Mouse (Mus musculus): ENCODE measurements at regions not wholly inside any gene's neighbourhood (a gene's known extent, or its start where the extent isn't known, plus 50 kb on each side); places are given as distances from the start of the nearest gene placed in this dataset.
A peak's percentile ranks its signal among the peaks of the same experiment; 100 is the strongest.

GRCm38 (mm10) chr5:39557376-39558001 is 197.8 kb downstream of the Hs3st1 start:
- DNase-seq (ENCODE audit: low spot score in 2 of 2) = no peak

- no peak for DNase-seq (ENCODE audit: low spot score in 2 of 2)
Observed at GRCm38 (mm10) chr5:39537044-39537443, 218.2 kb downstream of the Hs3st1 start.

- no peak for DNase-seq (ENCODE audit: low spot score in 2 of 2)
Observed at GRCm38 (mm10) chr5:39536351-39536750, 218.9 kb downstream of the Hs3st1 start.

DNA sequence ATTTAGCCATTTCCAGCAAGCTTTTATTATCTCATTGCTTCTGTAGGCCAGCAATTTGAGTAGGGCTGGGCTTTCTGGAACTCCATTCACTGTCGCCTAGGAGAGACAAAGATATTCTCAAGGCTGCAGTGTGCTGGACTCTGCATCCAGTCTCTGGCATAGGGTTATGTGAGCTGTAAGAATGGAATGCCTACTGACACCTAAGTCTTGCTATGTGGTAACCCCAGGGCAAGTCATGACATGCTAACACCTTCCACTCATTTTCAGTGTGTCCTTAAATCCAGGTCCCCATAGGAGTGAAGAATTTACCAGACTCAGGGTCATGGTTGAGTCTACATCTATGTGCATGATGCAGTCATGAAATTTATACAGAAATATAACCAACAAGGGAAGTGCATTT is 245.0 kb downstream of the Hs3st1 start:
- no peak for DNase-seq (ENCODE audit: low spot score in 2 of 2)

DNA sequence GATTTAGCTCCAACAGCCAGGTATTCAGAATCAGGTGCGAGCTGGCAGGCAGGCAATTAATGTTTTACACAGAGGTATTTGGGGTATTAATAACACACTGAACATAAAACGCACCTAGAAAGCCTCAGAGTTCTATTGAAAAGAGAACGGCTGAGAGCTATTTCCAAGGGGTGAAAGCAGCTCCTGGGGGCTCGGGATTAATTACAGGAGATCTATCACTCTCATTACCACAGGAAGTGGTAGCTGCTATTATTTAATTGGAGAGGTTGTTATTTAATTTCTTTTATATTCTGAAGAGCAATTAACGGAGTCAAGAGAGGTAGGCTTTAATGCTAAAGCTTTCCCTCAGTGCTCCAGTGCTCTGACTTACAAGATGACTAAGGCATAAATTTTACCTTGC is 272.5 kb downstream of the Hs3st1 start:
- no peak for DNase-seq (ENCODE audit: low spot score in 2 of 2)

GRCm38 (mm10) chr5:39458116-39458525 is 297.2 kb downstream of the Hs3st1 start:
- DNase-seq (ENCODE audit: low spot score in 2 of 2) = no peak

GRCm38 (mm10) chr5:39453706-39454105 is 301.6 kb downstream of the Hs3st1 start:
- DNase-seq (ENCODE audit: low spot score in 2 of 2) = no peak

DNA sequence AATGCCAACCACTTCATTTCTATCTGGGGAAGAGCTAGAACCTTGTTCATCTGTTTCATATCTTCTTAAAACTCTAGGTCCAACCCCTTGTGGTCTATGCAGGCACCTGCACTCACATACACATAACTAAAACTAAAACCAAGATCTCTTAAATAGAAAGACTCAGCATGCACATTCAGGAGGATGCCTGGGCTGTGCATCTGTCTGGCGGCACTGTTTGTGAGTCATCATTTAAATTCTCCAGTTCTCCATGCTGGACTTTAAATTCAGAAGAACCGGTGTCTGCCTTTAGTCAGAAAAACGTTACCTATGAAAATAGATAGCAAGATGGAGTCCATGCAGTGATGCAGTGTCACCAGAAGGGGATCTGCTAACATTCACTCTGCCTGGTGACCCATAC is 314.5 kb downstream of the Hs3st1 start:
- no peak for DNase-seq (ENCODE audit: low spot score in 2 of 2)

DNA sequence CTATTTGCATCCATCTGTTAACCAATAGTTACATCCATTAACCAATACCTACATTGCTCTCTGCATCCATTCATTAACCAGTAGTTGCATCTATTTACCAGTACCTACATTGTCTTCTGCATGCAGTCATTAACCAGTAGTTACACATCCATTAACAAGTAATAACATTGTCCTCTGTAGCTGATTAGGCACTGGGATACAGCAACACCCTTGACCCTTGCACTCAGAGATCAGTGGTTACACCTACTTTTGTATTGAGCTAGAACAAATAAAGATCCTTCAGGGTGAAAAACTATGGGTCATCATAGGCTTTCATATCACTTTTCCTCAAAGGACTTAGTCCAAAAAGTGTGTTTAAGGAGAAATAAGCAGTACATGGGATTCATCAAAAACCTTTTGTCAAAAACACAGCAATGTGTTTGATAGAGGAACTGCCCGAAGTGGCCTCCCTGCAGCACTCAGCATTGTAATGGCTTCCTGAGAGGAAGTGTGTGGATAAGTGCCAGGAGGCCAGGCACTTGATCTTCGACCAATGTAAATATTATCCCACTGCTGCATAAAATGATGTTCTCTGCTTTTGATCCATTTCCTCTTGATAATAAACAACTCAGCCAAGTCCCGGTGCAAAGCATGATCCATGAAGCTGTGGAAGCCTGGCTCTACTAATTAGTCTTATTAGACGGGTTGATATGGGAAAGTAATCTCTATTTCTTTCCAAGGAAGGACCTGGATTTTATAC is 317.6 kb downstream of the Hs3st1 start:
- no peak for DNase-seq (ENCODE audit: low spot score in 2 of 2)

DNA sequence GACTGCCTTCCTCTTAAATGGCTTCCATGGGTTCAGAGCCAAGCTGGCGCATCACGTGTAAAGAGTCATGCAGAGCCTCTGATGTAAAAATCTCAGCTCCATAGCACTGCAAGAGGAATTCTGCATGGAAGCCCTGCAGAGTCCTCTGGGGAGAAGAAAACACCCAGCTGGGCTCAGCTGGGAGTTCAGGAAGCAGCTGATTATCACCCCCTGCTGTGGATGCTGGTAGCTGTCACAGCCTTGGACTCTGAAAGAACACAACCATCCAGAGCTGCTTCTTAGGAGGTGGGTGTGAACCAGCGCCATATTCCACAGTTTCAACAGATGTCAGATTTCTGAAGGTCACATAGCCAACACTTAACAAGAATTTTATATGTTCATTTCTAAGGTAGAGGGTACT is 329.2 kb downstream of the Hs3st1 start:
- DNase-seq (ENCODE audit: low spot score in 2 of 2) = no peak

DNA sequence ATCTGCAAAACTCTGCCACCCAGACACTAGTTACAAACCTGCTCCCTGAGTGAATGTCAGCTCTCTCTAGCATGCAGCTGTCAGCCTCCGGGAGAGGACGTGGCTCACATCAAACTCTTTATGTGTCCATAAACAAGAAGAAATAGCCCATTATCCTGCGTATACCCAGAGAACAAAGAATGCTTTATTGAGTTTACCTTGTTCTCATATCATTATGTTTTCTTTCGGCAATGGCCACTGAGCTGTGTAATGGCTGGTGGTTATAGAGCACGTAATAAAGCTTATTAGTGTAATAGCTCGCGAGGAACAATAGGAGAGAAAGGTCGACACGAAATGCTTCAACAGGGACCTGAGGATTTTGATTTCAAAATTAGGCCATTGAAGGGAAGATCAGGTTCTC is 331.6 kb downstream of the Hs3st1 start:
- DNase-seq (ENCODE audit: low spot score in 2 of 2) = no peak

DNA sequence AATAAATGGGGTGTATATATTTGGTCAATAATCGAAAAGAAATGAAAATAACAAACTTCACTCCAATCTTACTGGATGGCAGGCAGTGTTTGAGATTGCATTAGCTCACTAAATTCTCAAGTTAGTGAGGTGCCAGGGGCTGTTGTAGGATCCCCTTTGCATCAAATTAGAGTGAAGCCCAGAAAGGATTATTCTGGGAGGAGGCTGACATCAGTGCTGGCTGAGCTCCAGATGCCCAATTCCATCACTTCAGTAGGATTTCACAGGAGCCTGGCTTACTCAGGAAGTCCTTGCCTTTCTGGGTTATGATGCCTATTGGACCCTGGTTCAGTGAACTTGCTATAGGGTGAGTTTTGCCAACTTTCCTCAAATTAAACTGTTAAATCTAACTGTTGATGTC is 336.5 kb downstream of the Hs3st1 start:
- no peak for DNase-seq (ENCODE audit: low spot score in 2 of 2)

- no peak for DNase-seq (ENCODE audit: low spot score in 2 of 2)
Observed at GRCm38 (mm10) chr5:39417845-39418154, 337.5 kb downstream of the Hs3st1 start.

DNA sequence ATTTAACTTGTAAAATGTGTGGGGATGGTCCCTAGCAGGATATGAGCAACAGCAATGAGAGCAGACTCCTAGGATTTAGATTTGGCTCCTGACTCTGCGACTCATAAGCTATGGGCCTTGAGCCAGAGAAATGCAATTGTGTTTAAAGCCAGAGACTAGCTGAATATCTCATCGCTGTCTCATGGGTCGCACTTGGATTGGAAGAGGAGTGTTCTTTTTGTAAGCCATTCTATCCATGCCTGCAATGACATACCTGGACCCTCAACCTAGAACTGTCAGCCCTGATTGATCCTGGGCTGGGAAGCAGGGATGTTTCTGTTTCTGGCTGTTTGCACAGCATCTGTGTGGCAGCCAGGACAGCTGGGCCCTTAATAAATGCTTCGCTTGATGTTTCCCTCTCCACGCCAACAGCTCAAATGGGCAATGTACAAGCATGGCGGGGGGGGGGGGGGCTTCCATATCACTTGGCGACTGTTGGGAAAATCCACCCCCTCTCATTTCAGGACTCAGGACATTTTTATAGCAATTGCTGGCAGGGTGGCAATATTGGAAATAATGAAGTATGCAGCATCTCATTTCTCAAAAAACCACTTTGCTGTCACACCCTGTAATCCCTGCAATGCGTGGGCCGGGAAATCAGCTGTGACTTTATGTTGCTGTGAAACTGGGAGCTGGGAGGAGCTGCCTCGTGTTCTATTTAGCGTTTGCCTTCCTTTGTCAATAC is 338.0 kb downstream of the Hs3st1 start:
- peak; percentile 29 to 60 for DNase-seq (ENCODE audit: low spot score in 2 of 2)

DNA sequence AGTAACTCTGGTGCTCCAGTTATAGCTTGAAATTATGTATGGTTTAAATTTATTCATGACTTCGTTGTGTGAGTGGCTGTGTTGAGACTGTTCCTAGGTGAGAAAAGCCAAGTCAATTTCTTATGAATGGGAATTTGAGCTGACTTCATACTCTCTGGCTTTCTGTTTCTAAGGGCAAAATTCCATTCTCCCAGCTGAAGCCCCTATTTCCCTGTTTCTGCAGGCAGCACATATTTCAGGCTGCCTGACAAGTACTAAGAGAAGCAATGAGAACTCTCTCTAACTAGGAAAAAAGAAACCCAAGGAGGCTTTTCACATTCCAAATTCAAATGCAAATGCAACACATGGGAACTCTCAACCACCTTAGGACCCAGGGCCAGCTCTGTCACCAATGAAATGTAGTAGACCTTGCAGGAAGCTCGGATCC is 338.7 kb downstream of the Hs3st1 start:
- no peak for DNase-seq (ENCODE audit: low spot score in 2 of 2)

- DNase-seq (ENCODE audit: low spot score in 2 of 2) = no peak
Observed at GRCm38 (mm10) chr5:39412756-39413155, 342.5 kb downstream of the Hs3st1 start.

DNA sequence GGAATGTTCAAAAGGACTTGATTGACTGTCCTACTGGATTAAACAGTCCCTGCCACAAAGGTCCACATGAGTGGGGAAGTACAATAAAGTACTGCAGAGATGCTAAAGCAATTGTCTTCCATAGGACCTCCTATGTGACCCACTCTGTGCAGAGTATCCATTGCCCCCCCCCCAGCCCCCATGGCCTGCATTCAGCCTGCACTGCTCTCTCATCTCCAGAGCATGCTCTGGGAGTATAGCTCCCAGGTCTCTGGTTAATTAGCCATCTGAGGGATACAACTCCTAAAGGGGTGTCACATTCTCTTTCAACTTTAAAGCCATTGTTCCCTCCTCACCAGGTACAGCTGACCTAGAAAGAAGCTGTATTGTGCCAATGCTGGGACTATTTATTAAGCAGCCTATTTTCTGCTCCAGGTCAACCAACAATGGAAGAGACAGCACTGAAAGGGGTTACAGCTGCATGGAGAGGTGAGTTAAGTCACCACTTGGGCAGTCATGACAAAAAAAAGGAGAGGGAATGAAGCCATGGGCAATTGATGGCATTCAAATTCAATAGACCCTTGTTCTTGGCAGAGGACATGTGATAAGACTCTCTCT is 364.8 kb downstream of the Hs3st1 start:
- DNase-seq (ENCODE audit: low spot score in 2 of 2) = no peak

DNA sequence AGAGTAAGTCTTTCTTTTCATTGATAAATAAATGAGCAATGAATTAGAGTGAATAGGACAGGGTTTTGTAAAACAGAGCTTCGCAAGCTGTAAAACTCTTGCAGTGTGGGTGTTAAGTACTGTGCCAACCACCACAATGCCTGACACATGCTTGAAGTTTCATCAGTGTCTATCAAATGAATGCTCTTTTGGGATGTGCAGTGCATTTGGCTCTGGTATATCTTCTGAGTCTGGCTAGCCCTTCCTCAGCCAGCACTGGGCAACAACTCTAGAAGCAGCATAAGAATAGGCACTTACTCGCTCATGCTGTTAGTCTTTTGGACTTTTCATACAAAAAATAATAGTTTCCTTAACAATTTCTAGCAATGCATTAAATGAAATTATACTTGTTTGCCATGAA is 370.9 kb downstream of the Hs3st1 start:
- DNase-seq (ENCODE audit: low spot score in 2 of 2) = no peak

- DNase-seq (ENCODE audit: low spot score in 2 of 2) = no peak
Observed at GRCm38 (mm10) chr5:39374199-39374598, 381.1 kb downstream of the Hs3st1 start.

DNA sequence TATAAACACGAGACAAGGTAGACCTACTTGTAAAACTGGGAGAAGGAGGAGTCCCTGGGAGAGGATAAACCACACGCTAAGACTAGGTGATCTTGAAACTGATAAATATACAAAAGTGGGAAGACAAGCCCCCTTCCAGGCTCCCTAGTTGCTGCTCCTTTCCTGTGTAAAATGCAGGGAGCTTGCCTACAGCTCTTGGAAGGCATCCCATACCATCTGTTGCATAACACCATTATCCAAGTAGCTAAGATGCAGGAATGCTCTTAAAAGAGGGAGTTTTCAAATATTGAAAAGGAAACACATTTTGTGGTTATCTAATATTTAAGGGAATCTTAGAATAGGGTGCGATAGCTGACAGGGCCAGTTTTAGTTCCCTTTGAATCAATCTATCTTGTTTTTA is 406.6 kb downstream of the Hs3st1 start:
- DNase-seq (ENCODE audit: low spot score in 2 of 2) = peak in 1 of 2 experiments; percentile 5

- no peak for DNase-seq (ENCODE audit: low spot score in 2 of 2)
Observed at GRCm38 (mm10) chr5:39347019-39347418, 408.3 kb downstream of the Hs3st1 start.

DNA sequence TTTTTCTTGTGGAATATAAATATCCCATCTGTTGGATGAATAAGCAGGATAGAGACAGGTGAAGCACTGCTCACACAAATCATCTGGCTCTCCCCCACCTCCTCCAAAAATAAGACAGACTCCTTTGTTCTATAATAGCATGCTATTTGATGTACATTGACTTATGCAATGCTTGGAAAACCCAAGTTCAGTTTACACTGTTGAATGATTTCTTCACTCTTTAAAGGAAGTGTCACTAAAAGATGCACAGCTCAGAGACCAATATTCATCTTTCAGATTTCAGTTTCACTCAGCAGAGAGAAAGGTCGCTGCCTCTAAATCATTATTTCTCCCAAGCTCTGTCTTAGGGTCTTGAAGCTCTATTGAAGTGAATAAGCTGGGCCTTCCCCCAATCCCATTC is 417.4 kb downstream of the Hs3st1 start:
- no peak for DNase-seq (ENCODE audit: low spot score in 2 of 2)

Data from left cerebral cortex, adult 18-20 months (tissue).